Mouse (Mus musculus): ENCODE results near the gene Elfn1.

The Elfn1 gene

DNA sequence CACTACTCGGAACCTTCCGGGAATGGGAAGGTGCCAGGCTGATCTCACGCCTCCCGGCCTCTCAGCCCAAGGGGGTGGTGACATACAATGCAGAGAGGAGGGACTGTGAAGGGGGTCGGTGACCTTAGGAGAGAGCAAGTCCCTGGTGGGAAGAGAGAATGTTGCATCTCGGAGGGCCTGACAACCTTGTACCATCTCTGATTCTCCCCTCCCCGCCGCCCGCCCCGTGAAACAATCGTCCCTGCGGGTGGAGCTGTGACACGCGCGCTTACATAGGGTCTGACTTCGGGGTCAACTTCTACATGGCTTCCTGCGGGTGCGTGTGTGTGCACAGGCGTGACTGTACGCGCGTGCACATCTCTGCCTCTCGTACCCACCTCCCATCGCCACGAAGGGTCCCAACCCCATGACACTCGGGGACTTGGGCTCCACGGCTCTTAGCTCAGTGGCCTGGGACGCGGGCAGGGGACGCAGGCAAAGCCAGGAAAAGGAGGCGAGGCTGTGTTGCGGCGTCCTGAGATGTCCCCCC lies at the start of gene Elfn1:
Elfn1 (plus strand) TSS at position 230 of the 529 bp plus-strand sequence.
- no peak for DNase-seq

GRCm38 (mm10) chr5:139860328-139861104 lies 47.2 kb upstream of the Elfn1 start:
- DNase-seq = no peak

DNA sequence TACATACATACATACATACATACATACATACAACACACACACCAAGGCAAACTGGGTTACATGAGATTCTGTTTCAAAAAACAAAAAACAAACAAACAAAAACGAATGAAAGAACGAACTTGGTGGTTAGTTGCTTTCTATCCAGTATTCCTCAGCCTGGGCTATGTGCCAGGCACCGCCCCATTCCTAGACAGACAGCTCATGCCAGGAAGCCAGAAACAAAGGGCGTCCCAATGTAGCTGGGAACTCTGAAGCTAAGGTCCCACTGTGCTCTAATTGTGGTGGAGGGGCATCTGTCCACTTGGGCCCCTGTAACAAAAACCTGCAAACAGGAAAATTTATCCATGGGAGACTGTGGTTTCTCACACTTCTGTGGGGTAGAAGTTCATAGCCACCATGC lies 45.0 kb upstream of the Elfn1 start:
- DNase-seq = no peak

GRCm38 (mm10) chr5:139870886-139871285 lies 36.9 kb upstream of the Elfn1 start:
- no peak for DNase-seq

DNA sequence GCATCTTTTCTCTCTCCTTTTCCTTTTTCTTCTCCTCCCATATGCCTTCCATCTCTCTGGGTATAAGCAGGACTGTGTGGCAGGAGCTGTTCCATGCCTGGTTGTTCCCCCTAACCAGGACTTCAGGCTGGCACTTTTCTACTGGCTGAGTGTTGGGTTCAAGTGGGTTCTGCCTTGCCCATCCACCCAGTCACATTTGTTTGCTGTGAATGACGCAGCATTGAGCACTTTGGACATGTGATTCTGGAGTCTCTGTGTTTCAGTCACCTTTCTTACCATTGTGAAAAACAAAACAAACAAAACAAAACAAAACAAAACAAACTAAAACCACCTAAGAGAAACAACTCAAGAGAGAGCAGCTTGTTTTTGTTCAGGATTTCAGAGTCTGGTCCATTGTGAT lies 36.2 kb upstream of the Elfn1 start:
- no peak for DNase-seq

DNA sequence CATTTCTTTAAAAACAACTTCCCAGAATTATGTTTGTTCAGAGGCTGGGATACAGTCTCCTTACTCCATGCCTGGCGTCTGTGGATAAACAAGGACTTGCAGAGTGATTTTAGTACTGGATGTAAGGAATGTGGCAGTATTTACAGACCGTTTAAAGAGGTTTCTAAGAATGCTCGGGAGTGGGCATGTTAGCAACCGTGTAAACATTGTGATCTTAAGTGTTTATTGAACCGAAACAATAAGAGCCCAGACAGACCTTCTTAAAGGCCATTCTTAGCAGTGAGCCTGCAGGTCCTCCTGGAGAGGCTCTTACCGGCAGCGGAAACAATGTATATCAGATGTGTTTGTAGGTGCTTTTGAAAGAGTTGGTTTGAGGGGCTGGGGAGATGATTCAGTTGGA lies 30.2 kb upstream of the Elfn1 start:
- no peak for DNase-seq

DNA sequence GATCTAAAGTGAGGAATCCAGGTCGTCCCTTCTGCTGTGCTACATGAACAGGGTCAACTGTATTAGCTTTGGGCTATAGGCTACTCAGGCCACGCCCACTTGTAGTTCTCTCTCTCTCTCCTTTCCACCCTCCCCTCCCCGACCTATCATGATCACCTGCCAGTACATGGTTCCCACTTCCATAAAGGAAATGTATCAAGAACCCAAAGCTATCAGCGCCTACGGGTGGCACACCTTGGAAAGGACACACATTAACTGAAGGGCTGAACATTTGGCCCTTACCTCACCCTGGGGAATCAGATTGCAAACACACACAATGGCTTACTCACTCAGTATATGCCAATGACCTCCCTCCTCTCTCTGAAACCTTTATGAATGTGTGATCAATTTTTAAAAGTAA lies 28.0 kb upstream of the Elfn1 start:
- DNase-seq = no peak

DNA sequence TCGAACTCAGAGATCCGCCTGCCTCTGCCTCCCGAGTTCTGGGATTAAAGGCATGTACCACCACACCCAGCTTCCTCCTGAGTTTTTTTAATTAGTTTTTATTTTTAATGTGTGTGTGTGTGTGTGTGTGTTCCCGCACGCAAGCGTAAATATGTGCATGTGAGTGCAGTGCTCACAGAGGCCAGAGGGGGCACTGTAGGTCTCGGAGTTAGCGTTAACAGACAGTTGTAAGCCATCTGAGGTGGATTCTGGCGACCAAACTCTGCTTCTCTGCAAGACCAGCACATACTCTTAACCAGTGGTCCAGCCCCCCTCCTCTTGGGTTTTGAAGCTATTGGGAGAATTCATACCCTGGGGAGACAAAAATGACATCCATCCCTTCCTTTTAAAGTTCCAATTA lies 26.6 kb upstream of the Elfn1 start:
- DNase-seq = no peak

GRCm38 (mm10) chr5:139888624-139889023 lies 19.1 kb upstream of the Elfn1 start:
- no peak for DNase-seq

DNA sequence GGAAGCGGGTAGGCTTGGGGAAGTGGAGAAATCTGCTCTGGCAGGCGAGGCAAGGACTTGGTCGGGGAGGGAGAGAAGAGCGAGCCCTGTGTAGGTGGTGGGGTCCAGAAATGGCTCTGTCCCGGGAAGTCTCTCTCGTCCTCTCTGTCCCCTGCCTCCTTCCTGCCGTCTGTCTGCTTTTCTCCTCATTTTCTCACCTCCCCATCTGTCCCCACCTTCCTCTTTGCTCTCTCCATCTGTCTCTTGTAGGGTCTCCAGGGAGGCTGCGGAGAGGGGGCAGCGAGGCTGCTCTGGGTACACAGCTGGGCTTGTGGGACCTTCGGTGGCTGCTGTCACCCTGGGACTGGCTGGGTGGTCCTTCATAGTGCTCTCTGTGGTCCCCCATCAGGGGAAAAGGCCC lies 18.4 kb upstream of the Elfn1 start:
- DNase-seq = no peak

DNA sequence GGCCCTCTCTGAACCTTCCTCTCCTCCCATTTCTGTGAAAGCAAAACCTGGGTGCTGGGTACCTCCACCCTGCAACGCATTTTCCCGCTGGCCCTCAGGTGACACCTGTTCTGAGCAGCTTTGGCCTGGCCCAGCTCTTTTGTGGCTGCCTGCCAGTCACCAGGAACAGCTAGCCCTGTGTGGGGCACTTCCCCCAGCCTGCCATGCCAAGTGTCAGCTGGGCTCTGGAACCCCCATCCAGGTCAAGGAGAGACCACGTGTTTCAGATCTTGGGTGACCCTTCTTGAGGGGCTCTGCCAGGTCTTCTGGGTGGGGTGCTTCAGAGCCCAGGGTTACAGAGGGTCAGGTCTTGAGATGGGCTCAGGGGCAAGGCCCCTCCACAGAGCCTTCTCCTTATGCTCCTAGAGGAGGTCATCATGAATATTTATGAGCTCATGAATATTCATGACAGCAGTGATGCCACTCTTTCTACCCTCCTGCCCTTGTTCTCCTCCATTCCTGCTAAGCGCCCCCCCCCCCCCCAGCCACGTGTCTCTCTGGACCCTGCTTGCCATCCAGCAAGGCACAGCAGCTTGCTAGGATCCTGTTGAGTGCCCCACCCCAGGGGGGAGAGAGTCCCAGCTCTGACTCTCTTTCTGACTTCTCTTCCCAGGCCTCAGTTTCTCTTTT lies 15.3 kb upstream of the Elfn1 start:
- DNase-seq = peak in 1 of 2 experiments; percentile 18

DNA sequence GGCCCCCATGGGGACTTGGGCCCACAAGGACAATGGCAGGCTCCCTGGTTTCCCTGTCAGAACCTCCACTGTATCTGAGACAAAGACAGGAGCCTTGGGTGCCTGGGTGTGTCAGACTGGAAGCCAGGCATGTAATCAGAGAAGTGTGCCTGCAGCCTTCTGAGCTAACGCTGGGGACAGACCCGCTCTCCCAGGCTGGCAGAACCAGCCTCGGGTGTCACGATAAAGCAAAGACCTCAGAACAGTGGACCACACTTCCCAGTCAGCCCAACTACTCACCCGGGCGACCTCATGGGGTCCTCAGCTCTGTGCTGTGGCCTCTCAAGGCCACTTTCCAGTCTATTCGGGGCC lies 14.8 kb upstream of the Elfn1 start:
- DNase-seq = no peak

GRCm38 (mm10) chr5:139894025-139894508 lies 13.7 kb upstream of the Elfn1 start:
- no peak for DNase-seq

- DNase-seq = no peak
Observed at GRCm38 (mm10) chr5:139899044-139899443, 8.7 kb upstream of the Elfn1 start.

DNA sequence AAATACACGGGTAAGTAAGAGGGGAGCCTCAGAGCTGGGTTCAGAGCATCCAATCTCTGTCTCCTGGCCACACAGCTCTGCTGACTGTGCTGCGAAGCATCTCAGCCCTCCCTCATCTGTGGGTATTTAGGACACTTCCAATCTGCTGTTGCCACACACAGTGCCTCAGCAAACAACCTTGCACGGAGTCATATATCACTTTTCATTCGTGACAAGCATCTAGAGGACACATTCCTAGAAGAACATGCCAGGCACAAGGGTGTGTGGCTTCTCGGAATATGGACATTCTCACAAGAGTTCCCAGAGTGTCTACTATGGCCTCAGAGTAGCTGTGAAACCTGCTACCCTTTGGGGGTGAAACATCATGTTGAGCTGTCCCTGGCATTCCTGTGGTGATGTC lies 2.6 kb upstream of the Elfn1 start:
- no peak for DNase-seq

- DNase-seq = no peak
Observed at GRCm38 (mm10) chr5:139906507-139906906, 1.2 kb upstream of the Elfn1 start.

DNA sequence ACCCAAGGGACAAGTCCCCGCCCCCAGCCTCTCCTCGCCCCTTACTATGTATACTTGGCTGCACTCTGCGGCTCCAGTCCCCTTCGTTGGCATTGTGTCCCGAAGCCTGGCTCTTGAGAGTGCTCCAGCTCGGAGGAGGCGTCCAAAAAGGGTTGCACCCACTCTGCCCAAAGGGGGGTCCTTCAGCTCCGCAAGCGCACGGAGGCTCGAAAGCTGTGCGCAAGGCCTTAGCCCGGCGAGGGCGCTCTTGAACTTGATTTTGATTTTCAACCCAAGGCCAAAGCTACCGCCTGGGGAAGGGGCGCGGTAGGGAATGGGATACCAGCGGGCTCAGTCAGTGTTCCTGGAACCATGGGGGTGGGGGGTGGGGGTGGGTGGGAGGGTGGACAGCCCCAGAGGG lies 502 bp upstream of the Elfn1 start:
- peak; percentile 39 to 42 for DNase-seq

DNA sequence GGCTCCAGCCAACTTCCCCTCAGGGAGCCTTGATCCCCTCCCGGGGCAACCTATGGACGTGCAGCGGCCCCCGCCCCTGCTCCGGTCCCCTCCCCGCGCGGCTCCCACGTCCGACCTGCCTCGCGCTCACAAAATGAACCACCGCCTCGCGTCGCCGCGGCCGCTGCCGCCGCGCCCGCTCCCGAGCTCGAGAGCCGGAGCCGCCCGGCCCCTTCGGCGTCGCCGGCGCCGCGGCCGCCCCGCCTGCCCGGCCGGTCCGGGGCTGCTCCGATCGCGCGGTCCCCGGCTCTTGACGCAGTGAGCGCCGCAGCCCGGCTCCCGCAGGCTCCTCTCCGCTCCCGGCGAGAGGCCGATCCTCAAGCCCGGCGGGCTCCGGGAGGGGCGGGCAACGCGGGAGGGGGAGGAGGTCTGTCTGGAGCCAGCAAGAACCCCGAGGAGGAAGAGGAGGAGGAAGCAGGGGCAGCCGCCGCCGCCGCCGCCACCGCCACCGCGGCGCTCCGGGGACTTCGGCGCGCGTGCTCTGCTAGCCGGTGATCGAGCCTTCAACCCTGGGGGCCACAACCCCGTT lies 584 bp downstream of the Elfn1 start:
- DNase-seq = peak in 1 of 2 experiments; percentile 24

DNA sequence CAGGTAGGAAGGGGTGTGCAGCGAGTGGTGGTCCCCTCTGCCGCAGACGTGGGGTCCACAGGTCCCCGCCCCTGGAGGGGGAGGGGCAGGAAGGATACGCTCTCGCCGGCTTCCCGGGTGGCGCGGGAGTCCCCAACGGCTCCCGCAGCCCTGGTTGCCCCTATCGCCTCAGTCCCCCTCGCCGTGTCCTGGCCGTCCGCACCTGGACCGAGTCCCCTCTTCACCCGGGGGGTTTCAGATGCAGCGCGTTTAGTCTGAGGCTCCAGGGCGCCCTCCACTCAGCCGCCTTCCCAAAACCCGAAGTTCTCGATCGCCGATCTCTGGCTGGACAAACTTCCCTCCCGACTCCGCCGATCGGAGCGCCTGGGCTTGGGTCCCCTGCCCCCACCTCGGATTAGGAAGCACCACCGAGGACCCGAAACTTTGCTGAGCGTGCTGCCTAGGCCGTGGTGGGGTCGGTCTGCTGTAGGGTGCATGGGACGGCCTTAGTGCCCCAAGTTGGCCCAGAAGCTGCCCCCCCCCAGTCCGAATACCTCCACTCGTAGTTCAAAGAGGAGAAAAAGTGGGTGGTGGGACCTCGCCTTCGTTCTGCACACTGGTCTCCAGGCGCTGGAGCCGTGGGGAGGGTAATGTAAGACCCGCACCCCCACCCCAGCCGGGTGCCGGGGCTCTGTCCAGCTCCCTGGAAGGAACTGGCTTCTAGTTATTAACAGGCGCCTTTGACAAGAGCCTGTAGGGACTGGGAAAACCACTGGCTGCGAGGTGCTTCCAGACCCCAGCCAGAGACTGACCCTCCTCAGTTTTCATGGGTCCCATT lies 1.3 kb downstream of the Elfn1 start:
- DNase-seq = no peak

DNA sequence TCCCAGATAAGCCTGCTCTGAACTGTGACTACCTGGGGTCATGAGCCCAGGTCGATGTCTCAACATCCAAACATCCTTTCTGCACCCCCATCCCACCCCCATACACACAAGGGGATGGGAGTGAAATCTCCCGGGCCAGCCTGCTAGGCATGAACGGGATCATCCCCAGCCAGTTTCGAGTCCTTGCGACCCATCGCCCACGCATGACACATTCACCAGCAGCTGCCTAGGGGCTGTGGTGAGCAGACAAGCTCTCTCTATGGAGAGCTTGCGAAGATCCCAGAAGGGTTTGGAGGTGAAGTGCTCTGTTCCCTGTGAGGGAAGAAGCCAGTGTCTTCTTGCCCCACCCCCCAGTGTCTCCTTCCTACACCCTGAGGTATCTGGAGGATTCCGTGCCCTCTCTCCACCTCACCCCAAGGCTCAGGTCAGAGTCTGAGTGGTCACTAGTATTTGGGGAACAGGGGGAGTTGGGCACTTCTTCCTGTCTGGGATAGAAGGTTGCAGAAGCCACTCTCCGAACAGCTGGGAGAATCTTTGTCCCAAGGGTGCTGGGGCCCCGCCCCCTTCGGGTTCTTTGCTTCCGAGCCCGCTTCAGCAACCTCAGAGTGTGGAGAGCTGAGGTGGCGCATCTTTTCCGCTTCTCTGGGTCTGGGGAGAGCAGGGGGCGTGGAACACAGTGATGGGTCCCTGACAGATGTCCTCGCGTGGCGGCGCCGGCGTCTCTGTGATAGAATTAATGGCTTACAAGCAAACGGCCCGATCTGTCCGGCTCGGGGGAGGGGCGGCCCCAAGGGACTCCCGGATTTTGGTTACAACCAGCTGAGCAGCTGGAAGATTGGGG lies 2.2 kb downstream of the Elfn1 start:
- no peak for DNase-seq

GRCm38 (mm10) chr5:139910755-139911300 lies 3.1 kb downstream of the Elfn1 start:
- DNase-seq = no peak

- DNase-seq = no peak
Observed at GRCm38 (mm10) chr5:139911506-139911905, 3.8 kb downstream of the Elfn1 start.
